Mouse (Mus musculus) right cerebral cortex, postnatal 36 days (tissue): ENCODE results near the gene Taar8c.
"Not testable (repeated sequence)": the region's sequence is repeated elsewhere in the genome, so short reads cannot be mapped to it uniquely, and the experiment has no call there.

Experiments
- DNase-seq, 2 experiments: peaks; one replicate each; pipeline ENCODE4 v3.0.0; 2022; ENCODE audit warnings: low spot score in 2 of 2, mixed read lengths in 1 of 2

The Taar8c gene

DNA sequence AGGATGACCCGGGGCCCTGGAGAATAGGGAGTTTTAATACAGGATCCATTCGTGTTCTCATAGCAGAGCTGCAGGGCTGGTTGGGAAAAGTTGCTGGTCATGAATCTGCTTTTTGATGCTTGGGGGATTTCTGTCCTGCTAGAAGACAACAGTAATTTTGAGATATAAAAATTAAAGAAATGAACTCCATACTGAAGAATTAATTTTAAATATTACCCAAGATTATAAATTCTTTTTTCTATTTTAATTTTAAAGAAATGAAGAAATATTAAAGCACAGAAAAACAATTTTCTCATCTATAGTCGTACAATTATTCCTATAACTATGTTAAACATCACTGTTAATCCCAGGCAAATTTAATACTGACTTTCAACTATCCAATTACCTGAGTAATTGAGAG lies at the start of gene Taar8c:
Gene Taar8c, minus strand, starts transcription at position 101 of the 400 bp plus-strand sequence.
- not testable (repeated sequence) for DNase-seq

DNA sequence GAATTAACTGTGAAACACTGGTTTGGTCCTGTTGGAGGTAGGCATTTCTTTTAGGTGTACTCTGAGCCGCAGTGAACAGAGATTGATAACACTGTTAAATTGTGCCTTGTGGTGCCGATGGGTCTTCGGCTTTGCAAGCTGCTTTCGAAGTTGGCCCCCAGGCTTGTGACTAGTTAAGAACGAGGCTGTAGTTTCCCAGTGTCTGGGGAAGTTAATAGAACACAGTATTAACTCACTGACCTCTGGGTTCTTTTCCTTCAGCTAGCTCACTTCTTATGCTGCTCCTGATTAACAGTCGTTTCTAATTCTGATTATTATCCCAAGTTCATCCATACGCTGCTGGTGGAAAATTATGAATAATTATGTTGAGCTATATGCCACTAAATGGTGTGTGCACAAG lies 48.4 kb upstream of the Taar8c start:
- DNase-seq, result no peak

DNA sequence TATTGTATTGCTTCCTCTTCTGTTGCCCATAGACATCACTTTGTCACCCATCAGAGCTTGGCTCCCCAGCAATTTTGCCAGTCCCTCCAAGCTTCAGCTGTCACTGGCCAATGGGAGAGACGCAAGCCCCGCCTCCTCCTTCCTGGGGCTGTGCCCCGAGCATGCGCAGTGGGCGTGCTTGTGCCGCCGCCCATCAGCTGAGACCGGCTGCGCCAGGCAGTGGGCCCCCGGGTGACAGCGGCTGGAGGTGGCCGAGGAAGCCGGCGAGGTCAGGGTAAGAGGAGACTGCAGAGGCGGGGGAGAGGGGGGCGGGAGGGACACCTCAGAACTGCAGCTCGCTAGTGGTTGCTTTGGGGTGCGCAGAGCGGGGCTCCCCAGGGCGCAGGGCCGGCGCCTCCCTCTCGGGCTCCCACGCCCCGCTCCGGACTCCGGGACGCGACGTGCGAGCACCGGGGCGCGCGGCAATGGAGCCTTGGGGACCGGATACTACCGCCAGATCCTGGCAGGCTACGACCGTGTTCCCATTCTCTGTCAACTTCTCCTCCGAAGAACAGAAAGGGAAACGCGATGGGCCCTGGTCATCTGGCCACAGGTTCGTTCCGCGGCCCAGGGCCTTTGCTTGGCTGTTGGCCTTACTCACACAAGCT lies 47.5 kb upstream of the Taar8c start, which contains the start of gene Stx7:
Gene Stx7, plus strand, starts transcription at position 168 of the 647 bp plus-strand sequence.
- DNase-seq, result peak; percentile 85 to 88

DNA sequence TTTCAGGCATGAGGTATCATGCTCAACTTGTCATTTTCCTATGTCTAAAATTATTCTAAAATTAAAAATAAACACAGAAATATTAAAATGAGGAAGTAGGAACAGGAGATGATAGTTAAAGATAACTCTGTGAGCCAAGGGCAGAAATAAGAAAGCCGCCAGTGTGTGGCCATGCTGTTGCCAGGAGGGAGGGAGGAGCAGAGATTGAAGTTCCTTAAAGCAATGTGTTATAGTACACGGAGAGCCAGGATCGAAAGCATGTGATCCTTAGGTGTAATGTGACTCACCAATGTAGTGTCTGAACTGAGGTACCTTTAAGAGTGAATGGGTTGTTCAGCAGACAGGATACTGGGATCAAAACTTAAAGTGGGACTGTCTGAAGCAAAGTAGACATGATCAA lies 41.0 kb upstream of the Taar8c start:
- no peak for DNase-seq

DNA sequence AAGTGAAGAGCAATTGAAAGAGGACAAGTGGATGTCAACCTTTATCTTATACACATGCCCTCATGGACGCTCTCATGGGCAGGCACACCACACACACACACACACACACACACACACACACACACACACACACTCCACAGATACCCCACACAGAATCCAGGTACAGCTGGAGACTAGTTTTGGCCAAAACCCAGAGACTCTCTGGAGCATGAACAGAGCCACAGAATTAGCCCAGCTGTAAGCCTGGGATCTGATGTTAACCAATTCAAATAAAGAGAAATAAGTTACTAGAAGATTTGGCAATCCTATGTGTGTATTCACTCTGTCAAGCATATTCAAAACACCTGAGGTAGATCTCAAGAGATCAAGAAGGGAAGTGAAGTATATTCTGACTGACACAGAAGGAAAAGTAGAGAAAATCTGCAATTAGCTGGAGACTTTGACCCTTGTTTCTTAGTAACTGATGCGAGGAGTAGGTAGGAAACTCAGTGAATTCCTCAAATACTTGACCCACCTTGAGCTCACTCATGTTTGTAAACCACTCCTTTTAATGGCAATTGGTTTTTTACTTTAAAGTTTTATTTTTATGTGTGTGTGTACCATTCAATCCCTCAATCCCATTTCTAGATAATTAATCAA lies 37.0 kb upstream of the Taar8c start:
- DNase-seq, result no peak

DNA sequence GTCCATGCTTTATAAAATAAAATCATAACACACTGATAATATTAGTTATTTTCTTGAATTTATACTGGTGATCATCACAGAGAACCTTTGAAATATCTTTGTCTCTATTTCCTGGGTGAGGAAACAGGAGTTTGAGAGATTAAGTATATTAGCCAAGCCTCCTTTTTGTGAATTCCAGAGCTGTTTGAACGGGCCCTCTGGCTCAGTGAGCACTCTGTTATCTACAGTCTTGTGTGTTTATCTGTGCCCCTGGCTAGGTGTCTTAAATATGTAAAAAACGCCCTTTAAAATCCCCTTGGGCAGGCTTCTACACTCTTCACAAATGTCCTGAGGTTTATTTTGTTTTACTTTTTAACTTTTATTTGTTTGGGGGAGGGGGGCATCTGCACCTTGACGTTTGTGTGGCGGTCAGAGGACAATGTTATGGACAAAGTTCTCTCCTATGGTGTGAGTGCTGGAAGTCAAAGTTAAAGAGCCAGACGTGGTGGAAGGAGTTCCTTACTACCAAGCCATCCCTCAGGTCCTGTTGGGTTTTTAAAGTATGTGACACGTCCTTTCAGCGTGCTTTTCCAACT lies 32.4 kb upstream of the Taar8c start:
- no peak for DNase-seq

DNA sequence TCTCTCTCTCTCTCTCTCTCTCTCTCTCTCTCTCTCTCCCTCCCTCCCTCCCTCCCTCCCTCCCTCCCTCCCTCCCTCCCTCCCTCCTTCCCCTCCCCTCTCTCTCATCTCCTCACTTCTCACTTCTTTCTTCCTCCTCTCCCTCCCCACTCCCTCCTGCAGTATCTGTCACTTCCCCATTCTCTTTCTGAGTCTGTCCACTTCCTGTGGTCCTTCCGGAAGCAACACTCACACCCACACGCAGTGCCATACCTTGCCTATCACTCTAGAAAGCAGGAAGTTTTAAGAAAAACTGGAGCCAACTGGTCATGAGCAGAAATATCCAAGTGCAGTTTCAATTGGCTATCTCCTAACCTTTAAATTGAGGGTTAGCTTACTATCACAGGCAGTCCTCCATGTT lies 31.4 kb upstream of the Taar8c start:
- no peak for DNase-seq

DNA sequence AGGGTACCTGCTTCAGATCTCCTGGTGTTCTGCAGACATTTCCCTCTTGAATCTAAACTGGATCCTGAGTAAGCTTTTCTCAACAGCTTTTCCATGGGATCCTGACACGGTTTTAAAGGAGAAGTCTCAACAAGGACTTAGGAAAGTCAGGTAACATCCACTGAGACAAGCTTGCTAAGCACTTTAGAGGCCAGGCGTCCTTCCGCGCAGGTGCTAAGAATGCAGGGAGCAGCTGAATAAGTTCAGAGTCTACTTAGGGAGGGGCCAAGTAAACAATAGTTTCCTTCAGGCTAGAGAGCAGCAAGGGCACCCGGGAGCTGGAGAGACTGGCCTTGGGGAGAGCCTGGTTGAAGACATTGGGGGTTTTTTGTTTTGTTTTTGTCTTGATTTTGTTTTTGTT lies 30.6 kb upstream of the Taar8c start:
- DNase-seq, result no peak

DNA sequence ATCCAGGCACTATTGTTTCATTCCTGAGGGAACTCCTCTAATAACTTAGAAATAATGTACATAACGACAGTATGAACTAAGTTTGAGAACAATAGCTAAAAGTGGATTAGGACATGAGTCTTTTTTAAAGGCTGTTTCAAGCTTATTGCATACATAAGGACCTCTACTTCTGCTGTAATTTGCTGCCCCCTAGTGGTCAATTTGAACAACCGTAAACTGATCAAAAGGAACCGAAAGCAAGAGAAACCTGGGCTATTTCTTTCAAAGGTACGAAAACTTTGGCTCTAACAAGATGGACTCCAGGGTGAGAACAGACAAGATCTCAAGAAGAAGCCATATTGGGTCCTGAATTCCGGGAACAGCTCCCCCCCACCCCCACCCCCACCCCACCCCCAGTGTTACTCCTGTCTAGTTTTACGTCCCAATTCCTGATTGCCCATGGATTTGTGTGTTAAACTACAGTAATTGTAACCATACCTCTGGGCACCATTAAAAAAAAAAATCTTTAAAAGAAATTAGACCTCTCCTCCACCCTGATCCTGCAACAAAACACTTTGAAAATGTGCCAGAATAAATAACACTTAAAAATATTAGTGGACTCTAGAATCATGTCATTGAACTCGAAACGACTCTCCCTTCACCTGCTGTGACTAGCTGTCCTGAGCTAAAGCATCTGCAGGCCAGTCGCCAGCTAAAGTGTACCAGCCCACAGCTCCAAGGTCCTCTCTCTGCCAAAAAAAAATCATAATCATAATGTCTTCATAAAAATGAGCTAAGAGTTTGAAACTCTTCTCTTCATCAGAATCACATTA lies 29.9 kb upstream of the Taar8c start:
- DNase-seq, result peak in 1 of 2 experiments; percentile 32

DNA sequence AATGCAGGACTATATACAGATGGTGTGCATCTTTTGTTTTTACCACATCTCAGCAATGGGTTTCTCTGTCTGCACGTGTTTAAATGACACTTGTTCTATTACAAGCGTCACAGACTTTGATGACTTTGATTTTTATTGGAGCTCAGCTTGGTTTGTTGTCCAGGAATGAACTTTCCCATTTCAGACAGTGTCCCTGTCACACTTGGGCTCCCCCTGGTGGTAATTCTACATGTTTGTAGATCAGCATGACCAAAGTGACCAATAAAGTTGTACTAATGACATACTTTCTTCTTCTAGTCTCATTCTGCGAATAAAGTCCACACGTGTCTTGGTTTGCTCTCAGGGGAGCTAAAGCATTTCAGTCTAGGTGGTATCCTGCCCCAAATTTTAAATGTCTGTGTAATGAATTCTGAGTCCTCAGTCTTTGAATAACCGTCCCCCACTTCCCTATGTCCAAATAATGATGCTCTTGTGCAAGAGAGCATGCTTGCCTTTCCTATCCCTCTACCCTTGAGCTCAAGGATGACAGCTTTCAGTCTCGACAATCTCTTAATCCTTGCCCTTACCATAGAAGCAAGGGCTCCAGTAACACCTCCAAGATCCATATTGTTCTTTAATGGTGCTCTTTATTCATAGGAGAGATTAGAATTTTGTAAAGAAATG lies 9.5 kb upstream of the Taar8c start:
- DNase-seq, result no peak

DNA sequence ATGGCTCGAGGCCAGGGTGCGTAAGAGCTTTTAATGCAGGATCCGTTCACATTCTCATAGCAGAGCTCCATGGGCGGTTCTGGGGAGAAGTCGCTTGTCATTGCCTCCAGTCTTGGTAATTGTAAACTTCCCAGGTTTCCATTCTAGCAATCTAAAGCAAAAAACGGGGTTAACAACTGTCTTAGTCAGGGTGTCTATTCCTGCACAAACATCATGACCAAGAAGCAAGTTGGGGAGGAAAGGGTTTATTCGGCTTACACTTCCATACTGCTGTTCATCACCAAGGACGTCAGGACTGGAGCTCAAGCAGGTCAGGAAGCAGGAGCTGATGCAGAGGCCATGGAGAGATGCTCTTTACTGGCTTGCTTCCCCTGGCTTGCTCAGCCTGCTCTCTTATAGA lies 7.7 kb upstream of the Taar8c start, which contains the start of gene Taar9:
Gene Taar9, minus strand, starts transcription at position 101 of the 400 bp plus-strand sequence.
- not testable (repeated sequence) for DNase-seq

DNA sequence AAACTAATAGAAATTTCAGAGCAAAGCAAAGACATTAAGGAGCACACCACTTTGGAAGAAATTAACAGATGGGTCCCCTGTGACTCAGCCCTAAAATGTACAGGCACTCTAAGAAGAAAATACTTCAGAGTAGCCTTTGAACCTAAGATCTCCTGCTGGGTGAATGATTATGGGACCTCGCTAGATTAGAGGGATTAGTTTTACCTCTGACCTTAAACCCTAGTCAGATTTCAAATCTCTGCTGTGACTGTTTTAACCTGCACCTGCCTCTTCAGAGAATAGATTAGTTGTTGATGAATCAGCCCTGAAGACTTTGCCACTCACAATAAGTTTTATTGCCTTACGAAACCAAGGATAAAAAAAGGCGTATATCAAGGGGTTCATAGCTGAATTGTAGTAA lies 6.5 kb upstream of the Taar8c start:
- DNase-seq, result no peak

DNA sequence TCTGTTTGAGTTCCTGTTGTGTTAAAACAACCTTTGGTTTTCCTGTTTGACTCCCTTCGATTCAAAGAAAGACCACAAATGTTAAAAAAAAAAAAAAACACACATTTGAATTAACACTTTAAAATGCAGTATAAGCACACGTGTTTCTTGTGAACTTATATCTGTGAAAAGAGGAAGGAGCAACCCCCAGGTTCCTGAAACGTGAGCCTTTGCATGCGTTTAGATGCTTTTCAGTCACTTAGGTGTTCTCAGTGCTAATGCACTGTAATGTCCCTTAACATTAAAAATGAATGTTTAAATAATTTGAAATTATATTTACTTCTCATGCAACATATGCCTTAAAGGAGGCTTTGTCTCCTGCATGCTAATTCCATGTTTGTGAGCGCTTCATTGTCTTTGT lies 6.0 kb upstream of the Taar8c start:
- DNase-seq, result no peak

DNA sequence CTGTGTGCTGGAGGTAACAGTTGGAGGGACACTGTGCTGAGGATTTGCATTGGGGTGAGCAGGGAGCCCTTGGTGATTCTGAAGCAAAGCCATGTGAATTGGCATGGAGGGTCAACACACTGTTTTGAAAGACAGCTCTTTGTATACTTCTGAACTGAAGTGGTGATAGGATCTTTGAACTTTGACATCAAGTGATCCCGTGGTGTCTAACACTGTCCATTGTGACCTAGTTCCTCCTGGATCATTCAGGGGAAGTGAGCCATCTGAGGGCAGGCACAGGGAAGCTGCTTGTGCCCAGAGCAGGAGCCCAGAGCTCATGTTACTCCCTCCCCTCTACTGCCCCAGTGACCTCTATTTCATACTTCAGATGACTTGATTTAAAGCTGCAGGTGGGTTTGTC lies 1.6 kb upstream of the Taar8c start:
- not testable (repeated sequence) for DNase-seq

DNA sequence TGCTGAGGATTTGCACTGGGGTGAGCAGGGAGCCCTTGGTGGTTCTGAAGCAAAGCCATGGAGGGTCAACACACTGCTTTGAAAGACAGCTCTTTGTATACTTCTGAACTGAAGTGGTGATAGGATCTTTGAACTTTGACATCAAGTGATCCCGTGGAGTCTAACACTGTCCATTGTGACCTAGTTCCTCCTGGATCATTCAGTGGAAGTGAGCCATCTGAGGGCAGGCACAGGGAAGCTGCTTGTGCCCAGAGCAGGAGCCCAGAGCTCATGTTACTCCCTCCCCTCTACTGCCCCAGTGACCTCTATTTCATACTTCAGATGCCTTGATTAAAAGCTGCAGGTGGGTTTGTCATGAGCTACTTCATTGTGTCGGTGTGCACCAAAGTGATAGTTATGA lies 4.7 kb downstream of the Taar8c start:
- DNase-seq, result not testable (repeated sequence)

DNA sequence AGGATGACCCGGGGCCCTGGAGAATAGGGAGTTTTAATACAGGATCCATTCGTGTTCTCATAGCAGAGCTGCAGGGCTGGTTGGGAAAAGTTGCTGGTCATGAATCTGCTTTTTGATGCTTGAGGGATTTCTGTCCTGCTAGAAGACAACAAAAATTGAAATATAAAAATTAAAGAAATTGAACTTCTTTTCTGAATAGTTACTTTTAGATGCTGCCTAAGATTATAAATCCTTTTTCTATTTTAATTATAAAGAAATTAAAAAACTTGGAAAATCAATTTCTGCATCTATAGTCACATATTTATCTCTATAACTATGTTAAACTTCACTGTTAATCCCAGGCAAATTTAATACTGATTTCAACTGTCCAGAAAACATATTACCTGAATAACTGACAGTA lies 9.5 kb downstream of the Taar8c start, which contains the start of gene Taar8b:
Gene Taar8b, minus strand, starts transcription at position 101 of the 400 bp plus-strand sequence.
- no peak for DNase-seq

DNA sequence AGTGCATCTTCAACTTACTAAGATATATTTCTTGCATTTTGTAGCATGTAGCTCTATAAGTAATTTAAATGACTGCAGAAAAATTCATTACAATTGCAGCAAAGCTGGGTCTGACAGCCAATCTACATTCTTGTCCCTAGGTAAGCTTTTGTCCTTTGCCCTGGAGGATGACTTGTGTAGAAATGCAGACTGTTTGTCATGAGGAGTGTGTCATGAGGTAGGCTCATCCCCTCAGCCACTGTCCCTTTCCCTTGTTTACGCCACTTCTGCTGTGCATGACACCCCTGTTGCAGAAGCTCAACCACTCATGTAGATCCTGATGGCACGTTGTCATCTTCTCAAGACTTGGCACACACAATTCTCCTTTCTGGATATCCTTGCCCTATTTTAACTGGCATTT lies 14.5 kb downstream of the Taar8c start:
- DNase-seq, result no peak

DNA sequence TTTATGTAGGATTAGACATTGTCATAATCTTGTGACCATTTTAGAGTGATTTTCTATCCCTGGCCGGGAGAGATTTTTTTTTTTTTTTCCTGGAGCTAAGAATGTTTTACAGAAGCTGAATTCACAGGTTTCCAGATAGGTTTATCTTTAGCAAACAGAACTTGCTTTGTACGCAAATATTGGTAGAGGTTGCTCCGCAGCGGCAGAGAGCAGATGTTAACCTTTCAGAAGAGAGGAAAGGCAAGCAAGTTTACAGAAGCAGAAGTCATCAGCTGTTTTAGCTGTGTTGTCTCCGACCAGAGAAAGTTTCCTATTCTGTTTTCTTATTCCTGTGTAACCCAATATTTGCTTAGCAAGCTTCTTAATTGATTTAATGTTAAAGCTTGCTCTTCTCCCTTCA lies 15.2 kb downstream of the Taar8c start:
- DNase-seq, result no peak

DNA sequence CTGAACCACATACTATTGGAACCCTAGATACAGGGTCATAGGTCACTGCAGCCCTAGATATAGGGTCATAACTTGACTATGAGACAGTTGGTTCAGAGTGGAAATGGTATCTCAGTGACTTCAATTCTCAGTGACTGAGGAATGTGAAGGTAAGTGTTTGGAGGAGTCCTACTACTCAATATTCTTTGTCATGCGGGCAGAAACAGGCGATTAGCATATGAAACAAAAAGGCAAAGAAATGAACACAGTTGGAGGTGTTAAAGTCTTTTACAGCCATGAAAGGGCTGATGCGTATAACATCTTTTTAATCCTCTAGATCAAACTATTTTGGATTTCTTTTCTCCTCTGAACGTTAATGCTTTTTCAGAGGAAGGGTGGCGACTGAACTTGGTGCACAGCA lies 15.8 kb downstream of the Taar8c start:
- DNase-seq, result no peak

DNA sequence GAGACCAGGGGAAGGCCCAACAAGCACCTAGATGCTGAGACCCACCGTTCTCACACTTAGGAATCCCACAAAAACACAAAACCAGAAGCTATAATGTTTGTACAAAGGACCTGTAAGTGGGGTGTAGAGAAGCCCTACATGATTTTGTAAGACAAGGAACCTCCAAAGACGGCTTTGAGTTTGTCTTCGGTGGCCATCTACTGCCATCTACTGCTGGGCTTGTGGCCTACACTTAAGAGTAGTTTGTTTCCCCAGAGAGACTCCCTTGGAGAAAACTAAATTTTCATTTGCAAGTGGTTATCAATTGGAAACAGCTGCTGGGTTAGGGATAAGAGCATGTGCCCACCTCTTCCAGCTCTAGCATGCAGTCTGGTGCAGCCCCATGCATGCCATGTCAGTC lies 21.5 kb downstream of the Taar8c start:
- peak; percentile 3 to 5 for DNase-seq

DNA sequence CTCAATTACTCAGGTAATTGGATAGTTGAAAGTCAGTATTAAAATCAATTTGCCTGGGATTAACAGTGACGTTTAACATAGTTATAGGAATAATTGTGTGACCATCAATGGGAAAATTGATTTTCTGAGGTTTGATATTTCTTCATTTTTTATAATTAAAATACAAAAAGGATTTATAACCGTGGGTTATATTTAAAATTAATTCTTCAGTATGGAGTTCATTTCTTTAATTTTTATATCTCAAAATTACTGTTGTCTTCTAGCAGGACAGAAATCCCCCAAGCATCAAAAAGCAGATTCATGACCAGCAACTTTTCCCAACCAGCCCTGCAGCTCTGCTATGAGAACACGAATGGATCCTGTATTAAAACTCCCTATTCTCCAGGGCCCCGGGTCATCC lies 25.5 kb downstream of the Taar8c start, which contains the start of gene Taar8a:
Gene Taar8a, plus strand, starts transcription at position 301 of the 400 bp plus-strand sequence.
- not testable (repeated sequence) for DNase-seq
